19 mouse cellular contexts compared by ENCODE assay signal in genomic region chr15:94475975-94476374, GRCm38 (mm10). TPM values are rescaled to one million over a fixed set of nuclear protein-coding genes. Genes with fewer than 3 reads are reported as not detected.
"Had no signal": no experiment of that assay in that cellular context is flagged by ENCODE, and none has a peak within 500 bp of the region (broad histone marks: within the 10 kb centered on the region; RNA-seq: fewer than 3 reads in every experiment).

No protein-coding gene starts in this region.

- H3K9me3 ChIP-seq: neural tube, embryonic 12.5 days; neural tube, embryonic 13.5 days; neural tube, embryonic 15.5 days; stomach, embryonic 15.5 days had no signal

- DNase-seq: retina, postnatal 1 day; right cerebral cortex, adult 18-20 months; right cerebral cortex, postnatal 14 days; right cerebral cortex, postnatal 25 days; right cerebral cortex, postnatal 4 days; spleen, adult 18-20 months; thymus, adult 18-20 months; thymus, adult 2 months; thymus, postnatal 14 days; thymus, postnatal 25 days; thymus, postnatal 36 days; thymus, postnatal 4 days had no signal

- H3K9ac ChIP-seq: neural tube, embryonic 12.5 days; neural tube, embryonic 13.5 days; neural tube, embryonic 15.5 days; stomach, embryonic 15.5 days had no signal

- H3K36me3 ChIP-seq: neural tube, embryonic 12.5 days; neural tube, embryonic 13.5 days; neural tube, embryonic 15.5 days; stomach, embryonic 15.5 days had no signal

- H3K27ac ChIP-seq: neural tube, embryonic 12.5 days; neural tube, embryonic 13.5 days; neural tube, embryonic 15.5 days; stomach, embryonic 15.5 days; stomach, postnatal 0 days had no signal

- H3K4me1 ChIP-seq: neural tube, embryonic 12.5 days; neural tube, embryonic 15.5 days; stomach, embryonic 15.5 days had no signal

- H3K27me3 ChIP-seq: neural tube, embryonic 12.5 days; neural tube, embryonic 13.5 days; neural tube, embryonic 15.5 days; stomach, embryonic 15.5 days had no signal

- H3K4me3 ChIP-seq: neural tube, embryonic 12.5 days; neural tube, embryonic 13.5 days; neural tube, embryonic 15.5 days; stomach, embryonic 15.5 days had no signal

- H3K4me2 ChIP-seq: neural tube, embryonic 12.5 days; neural tube, embryonic 13.5 days; neural tube, embryonic 15.5 days; stomach, embryonic 15.5 days had no signal

RNA-seq across cellular contexts. Expression of gene Adamts20, which starts 10.8 kb away (rescaled TPM):
- total RNA-seq: neutrophil, adult 5-6 weeks had no signal
- polyA plus RNA-seq: small intestine, adult 2 months had no signal
